Mouse (Mus musculus): ENCODE results near the gene Mslnl.

DNA sequence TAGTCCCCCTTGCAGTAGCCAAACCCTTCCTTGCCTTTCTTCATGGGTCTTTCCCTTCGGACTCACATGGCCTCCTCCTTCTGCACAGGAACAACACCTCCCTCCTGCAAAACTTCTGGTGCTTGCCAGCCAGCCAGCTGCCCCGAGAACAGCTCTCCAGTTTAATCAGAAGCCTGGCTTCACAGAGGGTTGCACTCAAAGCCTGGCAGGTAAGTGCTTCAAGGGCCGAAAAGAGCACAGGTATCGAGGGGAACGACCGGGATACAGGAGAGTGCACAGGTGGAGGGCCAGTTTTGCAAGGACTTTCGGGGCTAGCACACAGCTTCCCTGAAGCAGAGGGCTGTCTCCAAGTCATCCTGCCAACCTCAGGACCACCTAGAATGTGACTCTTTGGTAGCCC is 3.0 kb downstream of the Mslnl start:
- TF ChIP-seq CTCF (IDR thresholded peaks at IDR 0.05; ENCODE audit: low read depth) (no peak), EP300 (IDR thresholded peaks at IDR 0.05; ENCODE audit: low read depth) (no peak)

Data from heart, postnatal 0 days (tissue).